Mouse (Mus musculus) heart, postnatal 4 days (tissue): ENCODE results near the gene Irf1. TPM values are rescaled to one million over a fixed set of nuclear protein-coding genes. Genes with fewer than 3 reads are reported as not detected.
A peak's percentile ranks its signal among the peaks of the same experiment; 100 is the strongest.

Experiments used
- DNase-seq: peaks from one replicate; pipeline ENCODE4 v3.0.0; 2021
- total RNA-seq, 2 experiments: library from RNA; stranded (reverse); gene quantifications; 2 replicates each; pipeline ENCODE4 v1.2.3; 2021

Gene Irf1
- total RNA-seq, 2 experiments from 2014 or later, result 11.8 to 12.2 TPM

DNA sequence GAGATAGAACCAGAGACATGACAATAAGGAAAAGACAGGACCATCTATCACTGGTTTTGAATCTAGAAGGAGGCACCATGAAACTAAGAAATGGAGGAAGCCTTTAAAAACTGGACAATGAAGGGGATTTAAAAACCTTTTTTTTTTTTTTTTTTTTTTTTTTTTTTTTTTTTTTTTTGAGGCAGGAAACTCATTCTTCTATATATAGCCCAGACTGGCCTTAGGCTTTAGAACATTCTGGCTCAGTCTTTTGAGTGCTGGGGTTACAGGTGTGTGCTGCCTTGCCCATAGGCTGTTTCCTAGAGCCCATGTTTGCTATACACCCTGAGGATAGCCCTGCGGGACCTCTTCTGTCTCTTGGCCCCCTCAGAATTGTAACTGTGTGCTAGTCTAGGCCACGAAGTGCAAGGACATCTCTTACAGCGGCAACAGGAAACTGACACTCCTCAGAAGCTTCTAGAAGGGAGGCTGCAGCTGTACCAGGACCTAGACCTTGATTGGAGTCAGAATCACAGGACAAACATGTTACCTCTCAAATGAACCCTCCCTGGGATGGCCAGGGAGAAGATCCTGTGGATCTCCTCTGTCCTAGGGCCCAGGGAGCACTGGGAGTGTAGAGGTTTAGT lies 15.6 kb downstream of the Irf1 start:
- DNase-seq, result no peak

DNA sequence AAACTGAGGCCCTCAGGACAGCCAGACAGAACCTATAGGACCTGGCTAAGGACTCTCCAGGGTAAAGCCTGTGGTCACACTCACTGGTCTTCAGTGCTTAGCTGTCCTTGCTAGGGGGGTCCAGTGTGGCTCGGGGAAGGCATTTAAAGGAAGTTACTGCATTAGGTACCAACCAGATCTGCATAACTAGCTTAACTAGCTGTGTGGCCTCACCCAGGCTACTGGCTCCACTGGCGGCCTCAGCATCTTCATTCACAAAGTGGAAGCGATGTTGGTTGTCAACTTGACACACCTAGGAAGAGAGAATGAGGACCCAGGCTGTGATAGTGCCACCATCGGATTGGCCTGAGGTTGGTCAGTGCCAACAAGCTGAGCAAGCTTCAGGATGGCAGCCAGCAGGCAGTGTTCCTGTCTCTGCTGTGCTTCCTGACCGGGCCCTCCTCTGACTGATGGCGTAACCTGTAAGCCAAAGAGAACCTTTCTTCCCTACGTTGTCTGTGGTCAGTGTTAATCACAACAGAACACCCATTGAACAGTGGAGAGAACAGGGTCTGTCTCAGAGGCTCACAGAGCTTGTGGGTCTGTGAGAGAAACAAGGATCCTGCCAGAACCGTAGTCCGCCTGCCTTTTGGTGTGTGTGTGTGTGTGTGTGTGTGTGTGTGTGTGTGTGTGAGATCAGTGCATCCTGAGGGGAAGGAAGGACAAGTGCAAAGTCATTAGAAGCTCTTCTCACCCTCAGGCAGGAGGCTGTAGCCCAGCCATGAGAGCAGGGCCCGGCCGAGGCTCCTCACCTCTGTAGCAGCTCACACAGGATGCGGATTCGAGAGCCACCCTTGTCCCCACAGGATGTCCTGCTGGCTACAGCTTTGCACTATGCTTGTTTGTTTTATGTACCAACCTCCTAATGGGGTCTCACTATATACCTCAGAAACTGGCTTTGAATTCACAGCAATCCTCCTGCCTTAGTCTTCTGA lies 16.5 kb downstream of the Irf1 start:
- no peak for DNase-seq

DNA sequence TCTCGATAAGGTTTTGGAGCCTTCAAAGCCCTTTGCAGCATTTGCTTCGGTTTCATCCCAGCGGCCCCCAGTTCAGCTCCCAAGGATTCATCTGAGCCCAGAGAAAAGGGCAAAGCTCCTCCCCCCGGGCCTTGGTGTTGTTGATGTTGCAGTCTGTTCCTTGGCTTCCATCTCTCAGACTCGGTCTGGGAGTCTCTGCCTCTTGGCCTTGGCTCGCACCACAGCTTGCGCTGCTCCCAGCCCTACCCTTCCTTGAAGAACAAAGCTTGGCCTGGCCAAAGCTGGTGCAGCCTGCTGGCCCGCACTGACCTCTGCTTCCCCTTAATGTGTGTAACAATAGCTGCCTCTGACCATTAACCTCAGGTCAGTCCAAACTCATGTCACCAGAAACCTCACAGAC lies 18.4 kb downstream of the Irf1 start:
- peak; percentile 47 for DNase-seq

DNA sequence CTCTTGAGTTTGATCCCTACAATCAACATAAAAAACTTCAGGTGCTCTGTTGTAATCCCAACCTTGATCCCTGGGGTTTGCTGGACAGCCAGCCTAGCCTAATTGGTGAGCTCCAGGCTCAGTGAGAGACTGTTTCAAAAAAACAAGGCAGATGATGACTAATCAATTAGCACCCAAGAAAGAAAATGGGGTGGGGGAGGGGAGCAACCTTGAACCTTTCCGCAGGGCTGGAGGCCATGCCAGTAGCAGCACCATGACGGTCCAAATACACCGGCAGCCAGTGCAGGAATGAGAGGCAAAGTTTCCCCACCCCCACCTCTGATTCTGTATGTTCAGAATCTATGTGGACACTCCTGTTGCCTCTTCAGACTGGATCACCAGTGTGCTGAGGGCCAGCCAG lies 19.5 kb downstream of the Irf1 start:
- no peak for DNase-seq

DNA sequence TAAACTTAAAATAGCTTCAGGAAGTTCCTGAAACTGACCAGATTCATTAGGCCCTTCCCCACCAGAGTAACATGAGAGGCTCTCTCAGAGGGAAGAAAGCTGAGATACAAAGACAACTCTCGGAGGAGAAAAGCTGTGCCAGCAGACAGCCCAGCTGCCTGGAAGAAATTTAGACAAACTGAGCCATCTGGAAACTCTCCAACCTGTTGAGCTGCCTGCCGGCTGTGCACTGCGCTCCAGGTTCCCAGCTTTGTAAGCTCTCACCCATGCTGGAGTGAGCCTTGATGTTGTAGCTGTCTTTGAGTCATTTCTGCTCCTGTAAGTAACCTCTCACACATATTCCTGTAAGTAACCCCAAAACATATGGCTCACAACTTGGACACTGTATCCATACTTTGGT lies 23.2 kb downstream of the Irf1 start:
- DNase-seq, result no peak

DNA sequence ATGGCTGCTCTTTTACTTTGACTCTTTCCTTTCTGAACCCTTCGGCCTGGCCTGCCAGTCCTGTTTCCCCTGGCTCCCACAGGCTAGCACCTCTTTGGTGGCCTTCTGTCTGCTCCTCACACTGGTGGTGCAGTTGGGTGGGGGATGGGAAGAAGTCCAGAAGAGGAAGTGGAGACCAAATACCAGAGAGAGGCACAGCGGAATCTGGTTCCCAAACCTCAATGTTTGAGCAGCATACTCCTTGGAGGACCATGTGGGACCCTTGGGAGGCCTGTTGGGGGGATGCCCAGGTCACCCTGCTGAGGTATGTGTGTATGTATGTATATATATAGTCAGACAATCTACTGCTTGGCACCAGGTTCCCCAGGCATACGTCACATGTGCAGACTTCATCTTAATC lies 24.2 kb downstream of the Irf1 start:
- DNase-seq, result no peak

DNA sequence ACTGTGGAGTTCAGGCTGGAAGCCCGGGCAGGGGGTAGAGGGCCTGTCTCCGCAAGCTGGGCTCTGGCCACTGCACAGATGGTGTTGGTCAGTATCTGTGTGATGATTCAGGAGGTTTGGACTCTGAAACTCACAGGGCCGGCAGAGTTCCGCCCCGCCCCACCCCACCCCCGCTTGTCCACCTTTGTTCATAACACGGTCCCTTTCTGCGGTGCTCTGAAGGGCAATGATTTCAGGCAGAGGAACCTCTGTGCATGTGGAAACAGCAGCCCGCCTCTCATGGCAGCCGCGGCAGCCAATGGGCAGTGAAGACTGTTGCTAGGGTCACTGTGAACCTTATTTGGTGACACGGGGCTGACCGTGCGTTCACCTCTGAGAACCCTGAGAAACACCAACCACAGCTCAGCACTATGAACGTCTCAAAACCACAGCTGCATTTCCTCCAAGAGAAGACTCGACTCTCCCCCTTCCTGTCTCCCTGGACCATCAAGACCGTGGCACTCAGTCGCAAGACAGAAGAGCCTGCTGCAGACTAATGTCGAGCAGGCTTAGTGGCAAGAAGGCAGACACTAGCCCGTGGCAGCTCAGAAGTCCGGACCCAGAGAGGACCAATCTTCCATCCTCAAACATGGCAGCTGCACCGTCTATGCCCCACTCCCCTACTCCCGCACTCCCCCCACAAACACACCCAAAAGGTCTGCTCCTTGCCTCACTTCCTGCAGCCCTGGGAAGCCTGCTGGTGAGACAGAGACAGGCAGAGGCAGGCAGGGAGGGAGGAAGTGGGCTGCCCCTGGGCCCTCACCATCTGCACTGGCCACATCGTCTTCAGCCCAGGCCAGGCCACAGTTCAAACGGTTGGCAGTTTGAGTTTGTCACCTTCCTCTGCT lies 25.1 kb downstream of the Irf1 start:
- DNase-seq, result peak; percentile 41

DNA sequence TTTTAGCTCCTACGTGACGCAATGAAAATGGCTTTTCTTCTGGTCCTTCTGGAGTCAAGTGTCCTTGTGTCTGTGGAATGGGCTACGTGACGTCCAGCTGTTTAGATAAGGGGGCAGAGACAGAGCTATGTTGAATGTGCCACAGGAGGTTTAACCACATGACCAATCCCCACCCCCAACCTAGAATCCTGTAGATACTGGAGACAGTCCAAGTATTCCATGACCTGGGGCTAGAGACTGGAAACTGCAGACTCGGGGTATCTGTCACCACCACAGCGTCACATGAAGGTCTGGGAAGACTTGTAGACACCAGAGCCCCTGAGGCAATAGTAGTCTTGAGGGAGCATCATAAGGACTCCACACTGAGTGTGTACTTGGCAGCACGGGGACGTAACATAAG lies 26.0 kb downstream of the Irf1 start:
- DNase-seq, result no peak

DNA sequence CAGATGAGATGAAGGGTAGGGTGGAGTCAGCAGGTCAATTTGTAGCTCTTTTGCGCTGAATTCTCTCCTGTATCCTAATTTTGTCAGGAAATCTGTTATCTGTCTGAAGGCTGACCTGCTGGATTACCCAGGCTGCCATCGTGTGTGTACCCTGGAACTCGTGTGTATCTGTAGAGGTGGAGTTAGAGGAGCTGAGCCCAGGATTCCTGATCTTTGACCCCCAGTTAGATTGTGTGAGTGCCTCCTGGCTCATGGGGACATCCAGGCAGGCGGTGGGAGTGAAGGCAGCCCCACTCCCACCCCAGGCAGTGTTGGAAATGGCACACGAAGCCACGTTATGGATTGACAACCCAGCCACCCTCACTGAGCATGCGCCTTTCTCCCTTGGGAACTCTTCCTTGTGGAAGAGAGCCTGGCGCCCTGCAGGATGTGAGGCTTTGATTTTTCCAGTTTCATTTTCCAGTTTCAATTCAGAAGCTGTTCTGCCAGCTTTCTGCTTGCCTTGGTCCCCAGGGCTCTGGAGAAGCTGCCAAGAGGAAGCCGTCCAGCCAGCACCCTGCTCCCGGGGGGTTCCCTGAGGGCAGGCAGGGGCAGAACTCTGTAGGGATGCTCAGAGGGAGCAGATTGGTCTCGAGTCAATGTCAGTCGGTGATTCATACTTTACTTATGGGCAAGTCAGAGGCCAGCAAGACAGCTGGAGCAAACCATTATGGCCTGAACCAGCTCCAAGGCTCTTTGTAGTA lies 26.8 kb downstream of the Irf1 start:
- DNase-seq, result peak; percentile 53

DNA sequence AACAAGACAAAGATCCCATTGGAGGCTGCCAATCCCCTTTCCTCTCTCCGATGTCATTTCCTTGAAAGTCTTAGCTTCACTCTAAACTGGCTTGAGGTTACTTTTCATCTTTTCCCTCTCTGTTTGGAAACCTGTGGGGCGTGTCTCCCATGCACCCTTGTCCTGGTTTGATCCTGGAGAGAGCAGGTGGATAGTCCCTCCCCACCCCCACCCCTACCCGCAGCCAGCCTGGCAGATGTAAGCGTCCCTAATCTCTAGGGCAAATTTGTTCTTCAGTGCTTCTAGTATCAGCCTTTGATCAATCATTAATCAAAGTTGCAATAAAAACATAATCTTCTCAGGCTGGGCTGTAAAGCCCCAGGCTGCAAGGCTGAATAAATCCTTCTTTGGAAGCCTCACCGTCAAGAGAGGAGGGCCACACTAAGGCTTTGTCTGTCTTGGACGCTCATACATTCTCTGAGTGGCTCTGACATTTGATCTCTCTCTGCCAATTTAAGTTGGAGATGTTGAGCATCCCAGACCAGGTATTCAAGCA lies 27.6 kb downstream of the Irf1 start:
- DNase-seq, result no peak

DNA sequence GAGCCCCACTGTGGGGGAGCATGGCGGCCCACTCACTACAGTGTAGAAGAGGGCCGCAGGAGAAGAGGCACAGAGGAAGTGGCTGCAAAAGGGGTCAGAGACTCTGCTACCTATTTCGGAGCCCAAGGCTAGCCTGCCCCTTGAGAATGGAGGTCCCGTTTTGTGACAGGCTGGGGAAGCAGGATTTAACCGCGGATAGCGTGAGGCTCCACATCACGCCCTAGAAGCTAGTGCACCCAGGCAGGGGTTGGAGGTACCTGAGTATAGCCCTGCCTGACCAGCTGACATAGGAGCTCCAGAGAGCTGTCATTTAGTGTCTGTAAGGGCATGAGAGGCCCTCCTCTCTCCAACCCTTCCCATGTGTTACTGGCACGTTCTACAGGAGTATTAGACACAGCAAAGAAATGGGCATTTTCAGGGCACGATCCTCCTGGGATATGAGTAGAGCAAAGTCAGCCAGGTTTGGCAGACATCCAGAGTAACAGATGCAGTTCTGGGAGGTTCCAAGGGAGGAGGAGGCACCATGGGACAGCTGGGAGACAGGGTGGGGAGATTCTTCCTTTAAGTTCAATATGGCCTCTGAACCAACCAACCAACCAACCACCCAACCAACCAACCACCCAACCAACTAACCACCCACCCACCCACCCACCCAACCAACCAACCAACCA lies 28.4 kb downstream of the Irf1 start:
- no peak for DNase-seq

DNA sequence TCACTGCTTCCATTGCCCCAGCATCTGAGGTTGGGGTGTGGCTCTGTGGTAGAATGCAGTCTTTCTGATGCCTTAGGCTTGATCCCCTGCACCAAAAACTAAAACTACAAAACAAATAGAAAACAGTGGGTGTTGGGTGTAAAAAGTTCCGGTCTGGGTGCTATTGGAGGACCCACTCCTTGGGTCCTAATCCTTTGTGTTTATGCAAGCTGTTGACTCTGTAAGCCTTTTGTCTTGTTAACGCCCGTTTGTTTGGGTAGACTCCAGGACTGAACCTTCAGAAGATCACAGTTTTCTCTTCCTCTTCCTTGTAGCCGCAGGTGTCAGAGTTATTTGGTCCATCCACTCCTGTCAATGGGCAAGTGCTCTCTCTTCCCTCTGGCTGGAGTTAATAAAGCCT lies 30.2 kb downstream of the Irf1 start:
- DNase-seq, result no peak

DNA sequence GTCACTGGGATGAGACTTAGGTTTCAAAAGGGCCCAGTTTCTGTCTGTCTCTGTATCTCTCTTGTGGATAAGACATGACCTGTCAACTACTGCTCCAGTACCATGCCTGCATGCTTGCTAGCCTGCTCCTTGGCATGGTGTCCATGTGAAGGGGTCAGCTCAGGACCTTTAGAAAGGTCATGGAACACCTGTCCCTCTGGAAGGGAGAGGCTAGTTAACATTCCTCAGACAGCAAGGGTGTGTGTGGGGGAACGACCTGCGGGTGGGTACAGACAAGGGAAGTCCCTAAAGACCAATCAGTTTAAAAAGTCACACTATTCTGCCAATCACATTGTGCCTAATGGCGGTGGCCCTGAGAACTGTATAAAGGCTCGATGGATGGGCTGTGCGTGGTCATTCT lies 31.2 kb downstream of the Irf1 start:
- DNase-seq, result no peak

DNA sequence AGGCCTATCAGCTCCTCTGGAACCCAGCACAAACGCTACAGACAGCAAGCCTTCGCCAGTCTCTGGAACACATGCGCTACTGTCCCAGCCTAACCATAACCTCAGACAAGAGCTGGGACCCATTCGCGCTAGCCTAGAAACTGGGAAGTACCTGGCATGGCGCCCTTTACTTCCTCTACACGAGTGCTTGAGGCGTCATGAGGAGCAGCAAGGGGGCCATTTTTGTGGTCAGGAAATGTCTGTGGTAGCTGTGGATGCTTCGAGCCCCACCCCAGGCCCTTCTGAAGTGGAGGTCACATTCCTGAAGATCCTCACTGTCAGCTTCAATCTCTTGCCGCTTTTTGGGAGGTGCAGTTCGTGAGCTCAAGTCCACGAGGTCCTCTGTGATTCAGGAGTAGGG lies 33.3 kb downstream of the Irf1 start:
- DNase-seq, result no peak

DNA sequence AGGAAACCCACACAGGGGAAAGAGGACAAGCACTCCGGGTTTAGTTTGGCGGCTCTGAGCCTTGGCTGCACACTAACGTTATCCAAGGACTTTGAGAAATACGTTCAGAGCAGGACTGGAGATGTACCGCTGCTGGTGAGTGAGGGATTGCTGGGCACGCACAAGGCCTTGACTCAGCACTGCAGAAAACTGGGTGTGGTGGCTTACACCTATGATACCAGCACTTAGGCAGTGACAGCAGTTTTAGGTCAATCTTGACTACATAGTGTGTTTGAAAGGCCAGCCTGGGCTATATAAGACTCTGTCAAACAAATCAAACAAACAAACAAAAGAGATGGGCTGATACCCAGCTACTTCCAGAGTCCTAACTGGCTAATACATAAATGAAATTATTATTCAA lies 33.7 kb downstream of the Irf1 start:
- no peak for DNase-seq

DNA sequence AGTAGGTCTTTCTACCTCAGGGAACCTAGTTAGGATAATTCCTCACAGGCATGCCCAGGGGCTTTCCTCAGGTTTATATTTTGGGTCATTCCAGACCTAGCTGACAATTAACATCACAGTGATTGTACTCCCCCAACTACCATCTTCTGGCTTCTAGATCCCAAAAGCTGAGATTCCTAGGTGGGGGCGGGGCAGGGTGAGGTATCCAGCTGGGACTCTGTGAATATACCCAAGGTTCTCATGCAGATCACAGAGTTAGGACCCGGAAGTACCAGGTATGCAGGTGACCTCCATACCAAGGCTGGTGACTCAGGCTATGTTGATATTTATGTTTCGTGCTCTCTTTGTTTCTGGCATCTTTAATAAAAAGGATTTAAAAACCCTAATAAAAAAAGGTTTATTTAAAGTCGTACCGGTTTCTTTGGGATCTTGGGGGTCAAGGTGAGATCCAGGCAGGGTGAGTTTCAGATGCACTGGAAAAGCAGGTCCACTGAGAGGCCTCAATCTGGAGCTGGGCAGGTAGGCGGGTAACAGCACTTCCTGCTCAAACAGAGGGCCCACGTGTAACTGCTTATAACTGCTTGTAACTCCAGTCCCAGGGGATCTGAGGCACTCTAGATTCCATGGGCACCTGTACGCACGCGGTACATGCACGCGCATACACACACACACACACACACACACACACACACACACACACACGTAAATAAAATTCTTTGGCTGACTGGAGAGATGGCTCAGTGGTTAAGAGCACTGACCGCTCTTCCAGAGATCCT lies 34.9 kb downstream of the Irf1 start:
- no peak for DNase-seq

DNA sequence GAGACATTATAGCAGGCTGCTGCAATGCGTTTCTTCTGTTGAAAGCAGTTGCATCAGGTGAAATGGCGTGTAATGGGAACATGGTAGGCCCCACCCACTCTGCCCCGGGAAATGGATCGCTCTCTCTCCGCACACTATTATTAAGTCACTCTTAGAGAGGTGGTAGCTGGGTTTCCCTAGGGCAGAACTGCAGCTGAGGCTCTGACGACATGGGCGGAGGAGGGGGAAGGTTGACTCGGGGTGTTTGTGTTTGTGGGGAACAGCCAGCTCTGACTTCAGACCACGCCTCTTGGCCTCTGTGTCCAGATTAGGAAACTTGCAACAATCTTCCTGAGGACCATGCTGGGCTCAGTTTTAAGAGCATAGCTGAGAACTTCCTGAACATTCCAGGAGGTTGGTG lies 36.0 kb downstream of the Irf1 start:
- DNase-seq, result peak; percentile 26

DNA sequence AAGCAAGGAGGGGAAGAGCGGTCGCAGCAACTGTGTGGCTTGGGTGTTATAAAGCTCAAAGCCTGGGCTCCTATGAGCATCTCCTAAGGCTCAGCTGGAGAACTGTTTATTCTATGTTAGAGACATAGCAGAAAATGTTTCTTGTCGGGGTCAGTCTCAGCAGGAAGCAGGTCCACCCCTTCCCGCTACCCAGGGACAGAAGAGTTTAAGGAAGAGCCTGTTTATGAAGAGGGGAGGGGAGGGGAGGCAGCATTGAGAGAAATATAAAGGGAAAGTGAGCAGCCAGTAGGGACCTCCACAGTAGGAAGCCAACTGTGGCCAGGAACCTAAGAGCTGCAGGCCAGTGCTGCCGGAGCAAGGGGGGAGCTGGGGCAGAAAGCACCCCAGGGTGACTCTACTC lies 39.5 kb downstream of the Irf1 start:
- DNase-seq, result no peak

DNA sequence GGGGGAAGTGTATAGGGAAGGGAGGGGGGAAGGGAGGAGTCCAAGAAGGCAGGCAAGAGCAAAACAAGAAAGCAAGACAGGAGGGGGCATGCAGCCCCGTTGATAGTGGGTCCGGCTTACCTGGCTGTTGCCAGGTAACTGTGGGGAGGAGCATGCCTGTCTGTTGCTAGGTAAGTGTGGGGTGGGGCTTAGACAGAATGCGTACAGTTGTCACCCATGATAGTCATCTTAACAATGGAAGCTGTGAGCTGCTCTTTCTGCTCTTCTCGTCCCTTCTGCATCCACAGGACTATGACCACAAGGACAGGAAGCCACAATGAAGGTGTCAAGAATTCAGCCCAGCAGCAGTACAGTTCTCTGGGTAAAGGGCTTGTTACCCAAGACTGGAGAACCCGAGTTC lies 40.3 kb downstream of the Irf1 start:
- no peak for DNase-seq

DNA sequence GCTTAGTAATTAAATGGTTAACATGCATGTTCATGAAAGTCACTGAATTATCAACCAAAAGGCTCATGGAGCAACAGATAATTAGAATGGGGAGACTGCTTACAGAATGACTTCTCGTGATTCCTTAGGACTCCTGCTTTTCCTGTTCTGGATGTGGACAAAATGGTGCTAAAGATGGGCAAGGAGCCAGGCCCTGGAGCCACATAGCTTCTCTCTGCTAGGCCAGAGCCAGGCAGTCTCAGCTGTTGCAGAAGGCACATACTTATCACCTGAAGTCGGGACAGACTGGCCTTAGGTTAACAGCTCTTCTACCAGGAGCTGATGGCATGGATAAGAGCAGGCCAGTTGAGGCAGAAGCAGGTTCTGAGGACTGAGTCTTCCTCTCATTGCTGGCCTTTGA lies 40.9 kb downstream of the Irf1 start:
- DNase-seq, result no peak

DNA sequence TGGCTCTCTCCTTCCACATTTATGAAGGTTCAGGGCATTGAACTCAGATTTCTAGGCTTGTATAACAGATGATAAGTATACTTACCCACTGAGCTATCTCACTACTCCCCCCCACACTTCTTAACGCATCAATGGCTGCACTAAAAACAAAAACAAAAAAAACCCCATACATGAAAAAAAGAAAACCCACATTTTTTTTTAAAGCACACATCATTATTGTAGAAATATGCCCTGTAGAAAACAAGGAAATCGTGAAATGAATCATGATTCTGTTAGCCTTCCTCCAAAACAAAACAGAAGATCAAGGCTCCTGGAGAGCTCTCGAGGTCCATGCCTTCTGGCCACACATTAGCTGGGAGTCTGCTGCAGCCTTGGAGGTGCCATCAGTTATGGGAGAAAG lies 41.5 kb downstream of the Irf1 start:
- no peak for DNase-seq
